Mouse (Mus musculus) adrenal gland, postnatal 10 days (tissue): ENCODE measurements at regions not wholly inside any gene's neighbourhood (a gene's known extent, or its start where the extent isn't known, plus 50 kb on each side); places are given as distances from the start of the nearest gene placed in this dataset.

ENCODE experiments used
- DNase-seq: peaks from one replicate; pipeline ENCODE4 v3.0.0; 2021; ENCODE audit warnings: mixed read lengths

- peak; percentile 51 for DNase-seq
Observed at GRCm38 (mm10) chr3:149104080-149104479, 113.7 kb upstream of the Adgrl2 start.

GRCm38 (mm10) chr3:149103469-149103868 lies 113.1 kb upstream of the Adgrl2 start:
- no peak for DNase-seq

DNA sequence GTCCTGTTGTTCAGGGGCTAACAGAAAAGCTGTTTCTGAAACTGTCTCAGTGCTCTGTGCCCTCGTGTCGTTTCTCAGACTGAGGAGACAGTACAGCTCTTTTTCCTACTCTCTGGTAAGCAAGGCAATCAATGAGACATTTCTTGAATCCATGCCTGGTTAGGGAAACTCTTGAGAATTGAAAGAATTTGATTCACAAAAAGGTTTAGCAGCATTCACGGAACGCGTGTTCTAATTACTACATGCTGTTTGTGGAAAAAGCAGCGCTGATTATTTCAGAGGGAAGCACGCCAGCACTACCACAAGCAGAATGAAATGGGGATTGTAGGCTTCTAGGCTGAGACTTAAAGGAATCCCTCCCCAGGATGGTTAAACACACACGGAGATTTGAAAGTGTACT lies 112.5 kb upstream of the Adgrl2 start:
- DNase-seq: no peak

DNA sequence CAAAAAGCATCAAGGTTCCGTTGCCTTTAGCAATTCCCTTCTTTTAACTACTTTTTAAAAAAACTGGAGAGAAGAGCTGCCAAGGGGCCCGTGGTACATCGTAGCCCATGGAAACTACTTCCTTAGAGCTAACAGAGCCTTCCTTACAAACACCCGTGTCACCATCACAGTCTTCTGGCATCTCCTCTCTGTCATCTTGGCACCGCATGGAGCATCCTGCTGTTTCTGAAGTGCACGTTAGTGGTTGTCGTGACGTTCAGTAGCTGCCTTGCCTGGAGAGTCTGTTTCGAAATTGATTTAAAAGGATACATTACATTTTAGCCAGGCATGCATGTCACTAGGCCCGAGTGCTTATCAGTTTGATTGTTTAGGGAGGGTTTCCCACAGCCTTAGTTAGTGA lies 111.4 kb upstream of the Adgrl2 start:
- DNase-seq: no peak

DNA sequence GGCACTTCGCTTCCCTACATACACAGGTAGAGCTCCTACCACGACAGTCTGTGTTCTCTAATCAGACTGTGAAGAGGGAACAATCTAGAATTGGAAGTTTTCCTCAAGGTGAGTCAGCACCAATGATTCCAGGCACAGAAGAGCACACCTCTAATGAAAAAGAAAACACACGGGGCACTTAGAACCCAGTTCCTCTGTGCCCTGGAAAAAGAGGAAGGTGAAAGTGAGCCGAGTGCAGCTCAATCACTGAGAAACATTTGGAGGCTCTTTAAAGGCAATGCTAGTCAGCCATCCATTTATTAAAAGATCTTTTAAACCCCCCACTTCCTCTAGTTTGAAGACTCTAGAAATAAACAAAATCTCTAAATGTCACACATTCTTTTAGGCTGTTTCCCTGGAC lies 108.4 kb upstream of the Adgrl2 start:
- no peak for DNase-seq

GRCm38 (mm10) chr3:149097026-149097425 lies 106.7 kb upstream of the Adgrl2 start:
- no peak for DNase-seq

DNA sequence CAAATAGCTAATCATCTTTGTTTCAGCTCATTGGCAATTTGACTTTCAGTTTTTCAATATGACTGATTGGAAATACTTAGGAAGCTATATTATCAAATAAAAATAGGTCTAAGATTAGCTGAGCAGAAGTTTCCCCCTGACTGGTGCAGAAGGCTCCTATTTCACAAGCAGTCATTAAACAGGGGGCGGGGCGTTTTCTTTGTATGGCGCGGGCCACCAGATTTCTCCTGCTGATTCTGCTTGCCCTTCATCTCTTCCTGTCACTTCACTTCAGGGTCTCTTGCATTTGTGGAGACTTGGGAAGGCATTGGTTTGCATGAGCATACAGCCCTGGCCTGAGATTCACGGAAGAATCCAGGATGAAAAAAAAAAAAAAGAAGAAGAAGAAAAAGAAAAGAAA lies 102.3 kb upstream of the Adgrl2 start:
- no peak for DNase-seq

- no peak for DNase-seq
Observed at GRCm38 (mm10) chr3:149090103-149090502, 99.7 kb upstream of the Adgrl2 start.

DNA sequence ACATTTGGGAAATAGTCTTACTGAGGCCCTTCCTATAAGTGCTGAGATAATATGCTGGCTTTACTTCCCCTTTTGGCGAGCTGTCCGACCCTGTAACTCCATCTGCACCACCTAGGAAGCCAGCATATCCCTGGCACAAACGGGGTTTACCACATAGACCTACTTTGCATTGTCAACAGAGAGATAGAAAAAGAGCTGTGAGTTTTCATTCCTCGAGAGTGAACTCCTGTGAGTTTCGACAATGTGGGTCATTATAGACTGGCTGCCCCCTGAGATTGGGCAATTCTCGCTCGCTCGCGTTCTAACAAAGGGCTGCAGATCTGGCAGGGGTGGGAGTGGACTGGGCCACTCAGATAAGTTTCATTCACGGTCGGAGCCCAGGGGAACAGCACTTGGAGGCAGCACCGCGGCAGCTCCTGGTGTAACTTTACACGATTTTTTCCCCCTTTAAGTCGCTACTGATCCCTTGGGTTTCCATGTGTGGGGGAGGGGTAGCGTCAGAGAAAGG lies 98.3 kb upstream of the Adgrl2 start:
- peak; percentile 26 for DNase-seq

- DNase-seq: no peak
Observed at GRCm38 (mm10) chr3:149087488-149087887, 97.1 kb upstream of the Adgrl2 start.

DNA sequence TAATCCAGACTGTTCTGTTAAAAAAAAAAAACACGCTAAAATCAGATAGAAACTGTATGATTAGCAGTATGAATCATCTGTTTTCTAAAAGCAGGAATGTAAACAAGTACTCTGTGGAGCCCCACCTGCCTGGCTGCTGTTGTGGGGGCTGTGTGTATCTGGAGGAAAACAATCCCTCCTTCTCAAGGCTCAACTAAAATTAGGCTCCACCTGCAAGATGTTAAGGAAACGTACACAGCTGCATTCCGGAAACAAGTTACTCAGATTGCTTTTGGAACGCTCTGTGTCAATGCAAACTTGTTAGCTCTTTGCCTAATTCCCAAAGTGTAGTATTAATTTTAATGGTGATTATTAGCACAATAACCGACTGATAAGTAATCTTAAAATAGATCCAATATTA lies 96.3 kb upstream of the Adgrl2 start:
- DNase-seq: no peak

- no peak for DNase-seq
Observed at GRCm38 (mm10) chr3:149086086-149086485, 95.7 kb upstream of the Adgrl2 start.

- DNase-seq: no peak
Observed at GRCm38 (mm10) chr3:149084861-149085598, 94.7 kb upstream of the Adgrl2 start.

- no peak for DNase-seq
Observed at GRCm38 (mm10) chr3:149083391-149083790, 93.0 kb upstream of the Adgrl2 start.

DNA sequence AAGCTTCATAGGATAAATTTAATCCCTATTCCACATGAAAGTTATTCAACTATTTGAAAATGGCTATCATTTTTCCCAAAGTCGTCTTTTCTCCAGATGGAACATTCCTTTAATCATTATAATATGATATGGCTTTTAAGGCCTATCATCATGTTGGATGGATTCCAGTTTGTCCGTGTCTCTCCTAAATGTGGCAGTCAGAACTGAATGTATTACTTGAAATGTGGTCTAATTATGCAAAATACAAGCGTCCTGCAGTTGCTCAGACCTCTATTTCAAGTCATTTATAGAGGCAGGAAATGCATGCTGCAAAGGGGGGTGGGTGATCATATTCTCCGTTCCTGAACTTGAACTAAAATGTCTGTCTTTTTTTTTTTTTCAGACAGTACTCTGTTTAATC lies 88.5 kb upstream of the Adgrl2 start:
- DNase-seq: no peak

DNA sequence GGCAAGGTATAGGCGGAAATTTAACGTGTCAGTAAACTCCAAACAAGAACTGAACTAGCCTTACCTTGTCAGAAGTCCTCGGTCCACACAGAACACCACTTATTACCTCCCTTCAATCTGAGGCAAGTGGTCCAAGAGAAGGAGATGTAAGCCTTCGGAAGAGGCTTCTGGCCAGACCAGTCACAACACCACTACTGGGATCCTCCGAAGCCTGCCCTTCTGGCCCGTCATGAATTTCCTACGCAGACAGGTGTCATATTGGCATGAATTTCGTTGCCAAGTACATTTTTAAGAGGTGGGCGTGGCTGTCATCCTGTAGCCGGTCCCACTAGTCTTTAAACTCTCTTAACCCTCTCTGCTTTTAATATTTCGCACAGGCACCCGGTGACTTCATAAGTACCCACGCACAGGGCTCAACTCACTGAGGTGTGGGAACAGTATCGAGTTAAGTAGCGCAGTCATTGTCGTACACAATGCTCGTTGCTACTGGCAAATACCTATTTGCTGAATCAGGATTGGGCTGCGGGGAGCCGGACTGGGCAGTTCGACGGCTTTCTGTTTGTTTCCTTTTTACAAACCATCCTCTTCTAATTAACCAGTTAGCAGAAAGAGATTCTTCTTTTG lies 86.7 kb upstream of the Adgrl2 start:
- no peak for DNase-seq

- DNase-seq: no peak
Observed at GRCm38 (mm10) chr3:149075488-149075851, 85.1 kb upstream of the Adgrl2 start.

DNA sequence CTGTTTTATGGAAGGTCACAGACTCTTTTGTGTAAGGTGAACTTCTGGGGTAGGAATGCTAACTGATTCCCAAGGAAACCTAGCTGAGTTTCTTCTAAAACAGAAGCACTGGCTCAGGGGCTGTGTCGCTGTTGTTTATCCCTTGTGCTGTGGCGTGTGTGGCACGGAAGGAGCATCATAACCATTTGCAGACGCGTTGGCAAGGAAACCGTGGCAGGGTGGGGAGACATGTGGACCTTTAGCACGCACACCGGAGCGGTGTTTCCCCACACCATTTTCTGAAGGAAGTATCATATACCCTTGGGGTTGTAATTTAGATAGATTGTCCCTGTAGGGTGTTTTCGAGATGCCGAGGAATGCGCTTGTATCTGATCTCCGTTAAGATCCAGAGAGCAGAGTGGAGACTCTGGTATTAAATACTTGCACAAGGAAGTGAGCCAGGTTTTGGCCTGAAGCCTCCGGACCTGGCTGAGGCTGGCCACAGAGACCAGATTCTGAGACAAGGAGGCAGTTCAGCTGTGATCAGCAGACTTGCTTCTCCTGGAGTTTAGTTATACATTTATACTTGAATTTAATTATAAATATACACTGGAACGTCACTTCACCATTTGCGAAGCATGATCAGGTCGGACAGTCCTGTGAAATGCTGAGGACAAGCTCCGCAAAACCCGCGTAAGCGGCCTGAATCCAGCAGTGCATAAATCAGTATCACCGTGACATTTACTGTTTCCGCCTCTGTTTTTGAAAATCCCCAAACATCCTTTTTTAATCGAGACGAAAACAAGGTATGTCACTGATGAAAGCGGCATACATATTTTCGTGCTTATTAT lies 84.5 kb upstream of the Adgrl2 start:
- no peak for DNase-seq

DNA sequence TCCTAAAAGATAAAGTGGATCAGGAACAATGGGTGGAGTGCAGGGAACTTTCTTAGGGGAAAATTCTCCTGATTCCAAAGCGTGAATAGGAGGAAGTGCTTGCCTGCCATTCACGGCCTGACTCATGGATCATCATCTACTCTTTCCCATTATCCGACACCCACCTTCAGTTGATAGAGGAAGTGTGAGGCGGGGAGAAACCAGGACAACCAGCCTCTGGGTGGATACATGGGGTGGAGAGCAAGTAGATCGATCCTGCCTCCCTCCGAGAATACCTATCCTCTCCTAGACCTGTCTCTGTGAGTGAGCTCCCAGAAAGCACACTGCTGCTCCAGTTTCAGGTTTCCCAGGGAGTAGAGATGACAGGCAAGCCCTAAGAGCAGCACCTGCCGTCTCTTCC lies 79.8 kb upstream of the Adgrl2 start:
- no peak for DNase-seq

GRCm38 (mm10) chr3:149069436-149069835 lies 79.1 kb upstream of the Adgrl2 start:
- no peak for DNase-seq

DNA sequence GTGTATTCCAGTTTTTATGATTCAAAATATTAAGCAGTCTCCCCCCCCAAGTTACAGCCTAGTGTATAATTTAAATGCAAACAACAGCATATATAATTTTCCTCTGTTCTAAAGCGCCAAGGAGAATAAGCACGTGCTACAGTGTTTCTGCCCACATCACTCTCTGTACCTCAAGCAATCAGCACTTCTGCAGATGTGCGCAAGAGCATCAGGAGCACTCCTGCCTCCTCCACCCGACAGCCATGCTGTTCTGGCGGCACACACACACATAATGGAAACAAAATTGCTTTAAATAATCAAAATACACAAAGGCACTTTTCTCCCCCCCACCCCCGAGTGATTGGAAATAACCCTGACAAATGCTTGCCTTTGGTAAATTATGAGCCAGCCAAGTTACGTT lies 78.5 kb upstream of the Adgrl2 start:
- no peak for DNase-seq

DNA sequence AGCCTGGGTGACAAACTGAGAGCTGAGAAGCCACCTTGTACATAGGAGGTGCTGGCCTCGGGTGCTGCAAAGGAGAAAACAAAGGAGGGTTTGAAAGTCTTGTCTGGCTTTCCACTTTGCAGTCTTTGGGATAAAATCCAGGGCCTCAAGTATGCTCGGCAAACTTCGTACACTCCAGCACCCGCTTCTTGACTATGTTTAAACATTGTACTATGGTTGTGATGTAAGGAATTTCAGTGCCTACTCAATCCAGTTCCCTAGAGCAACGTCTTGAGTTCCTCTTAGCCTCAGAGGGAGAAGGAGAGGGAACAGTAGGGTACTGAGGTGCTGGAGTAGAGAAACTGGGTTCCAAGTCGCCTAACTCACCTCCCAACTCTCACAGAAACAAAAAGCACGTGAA lies 77.4 kb upstream of the Adgrl2 start:
- DNase-seq: no peak

GRCm38 (mm10) chr3:149055077-149055476 lies 64.7 kb upstream of the Adgrl2 start:
- no peak for DNase-seq
